Comparison of ENCODE assay signal across 13 mouse cellular contexts in the genomic region with DNA sequence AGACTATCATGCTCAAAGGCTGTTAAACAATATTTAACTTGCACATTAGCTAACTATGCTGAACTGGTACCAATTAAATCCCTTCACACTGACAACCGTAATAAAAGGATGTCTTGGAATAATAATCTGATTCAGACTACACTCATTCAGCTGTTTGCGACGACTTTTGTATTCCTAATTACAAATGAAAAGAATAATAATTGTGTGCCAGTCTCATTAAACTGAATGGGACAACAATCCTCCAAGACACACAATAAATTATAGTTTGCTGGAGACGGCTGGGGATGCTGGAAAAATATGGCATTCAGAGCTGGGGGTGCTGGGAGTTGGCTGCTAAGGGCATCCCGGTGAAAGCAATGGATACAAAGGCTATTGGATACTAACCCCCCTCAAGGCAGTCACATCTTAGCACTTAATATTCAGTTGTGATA.
"Had no signal": no experiment of that assay in that cellular context is flagged by ENCODE, and none has a peak within 500 bp of the region (broad histone marks: within the 10 kb centered on the region; RNA-seq: fewer than 3 reads in every experiment).

No protein-coding gene starts in this region.

- H3K9ac ChIP-seq: liver, embryonic 15.5 days had no signal

- ATAC-seq: intestine, postnatal 0 days; lung, postnatal 0 days had no signal

- H3K36me3 ChIP-seq: limb, embryonic 10.5 days; liver, embryonic 15.5 days had no signal

- H3K4me1 ChIP-seq: limb, embryonic 10.5 days; liver, embryonic 15.5 days had no signal

- H3K27me3 ChIP-seq: liver, embryonic 15.5 days had no signal

- DNase-seq: kidney, adult 9 months; kidney, postnatal 10 days; kidney, postnatal 4 days; lung, adult 2 months; lung, postnatal 36 days; thymus, postnatal 14 days had no signal

- H3K27ac ChIP-seq: layer of hippocampus, adult 2 months; limb, embryonic 10.5 days; liver, embryonic 15.5 days; stomach, postnatal 0 days had no signal

- H3K9me3 ChIP-seq: limb, embryonic 10.5 days; liver, embryonic 15.5 days had no signal

- H3K4me3 ChIP-seq: layer of hippocampus, adult 2 months; limb, embryonic 10.5 days; liver, embryonic 15.5 days had no signal

- H3K4me2 ChIP-seq: liver, embryonic 11.5 days; liver, embryonic 15.5 days had no signal
